Mouse (Mus musculus) neural tube, embryonic 15.5 days (tissue): ENCODE measurements around the gene Copg2. TPM values are rescaled to one million over a fixed set of nuclear protein-coding genes. Genes with fewer than 3 reads are reported as not detected.
A peak's percentile ranks its signal among the peaks of the same experiment; 100 is the strongest.

Source experiments
- ATAC-seq: fragments of 200-750 bp; cut with Nextera tagmentation; 2 replicates; pipeline ENCODE4 v1.8.0; 2017; ENCODE audit warnings: mild to moderate bottlenecking, moderate TSS enrichment, moderate library complexity; ENCODE audit not compliant: low FRiP score
- H3K27ac ChIP-seq: fragments of 300-500 bp; sonication (generic); replicated peaks from 2 replicates; pipeline ENCODE4 v1.5.1; 2015; ENCODE audit warnings: mild to moderate bottlenecking, inconsistent platforms
- H3K27me3 ChIP-seq: fragments of 300-500 bp; sonication (generic); replicated peaks from 2 replicates; pipeline ENCODE4 v1.6.1; 2015; ENCODE audit warnings: inconsistent platforms
- H3K36me3 ChIP-seq: fragments of 300-500 bp; sonication (generic); 2 replicates; pipeline ENCODE4 v1.6.1; 2015; ENCODE audit warnings: inconsistent platforms
- H3K4me1 ChIP-seq: fragments of 300-500 bp; sonication (generic); 2 replicates; pipeline ENCODE4 v1.6.1; 2015; ENCODE audit warnings: inconsistent platforms
- H3K4me2 ChIP-seq: fragments of 300-500 bp; sonication (generic); 2 replicates; pipeline ENCODE4 v1.6.1; 2015; ENCODE audit warnings: inconsistent platforms, mild to moderate bottlenecking, moderate library complexity
- H3K4me3 ChIP-seq: fragments of 300-500 bp; sonication (generic); replicated peaks from 2 replicates; pipeline ENCODE4 v1.5.1; 2015; ENCODE audit warnings: mild to moderate bottlenecking, inconsistent platforms
- H3K9ac ChIP-seq: fragments of 300-500 bp; sonication (generic); replicated peaks from 2 replicates; pipeline ENCODE4 v1.6.1; 2015; ENCODE audit warnings: mild to moderate bottlenecking, inconsistent platforms
- H3K9me3 ChIP-seq: fragments of 300-500 bp; sonication (generic); replicated peaks from 2 replicates; pipeline ENCODE4 v1.6.1; 2016; ENCODE audit warnings: inconsistent platforms
- WGBS: fragments of 180-500 bp; shearing (Covaris S2); methylation state at CpG from one replicate; pipeline ENCODE4 v1.1.7; 2015; ENCODE audit warnings: mixed read lengths; 5-methylcytosine and 5-hydroxymethylcytosine counted together
- polyA plus RNA-seq: library from polyadenylated mRNA; unstranded; fragments of >200 nt; fragmentation: Nextera tagmentation; extraction: Ambion mirVana; gene quantifications from 2 replicates; pipeline ENCODE4 v1.2.1, GENCODE M21; 2015

Copg2 gene
- polyA plus RNA-seq, 1 experiment from 2014 or later = 31.2 TPM

GRCm38 (mm10) chr6:30723331-30723730 lies 173.3 kb downstream of the Copg2 start, which contains the start of gene Mest:
TSS of gene Mest (plus strand) at chr6:30723547.
- H3K9ac ChIP-seq = no peak within 1 kb of the TSS
- H3K4me1 ChIP-seq = peaks cover 3% of the 10 kb centered on the region; the same call in 1 of the 2 replicates
- H3K36me3 ChIP-seq = no peaks in the 10 kb centered on the region
- H3K4me2 ChIP-seq = no peak within 1 kb of the TSS
- WGBS = 76% methylated on average over 7 of the region's 7 CpGs
- H3K9me3 ChIP-seq = no peaks in the 10 kb centered on the region
- no peak within 1 kb of the TSS; the same call in 1 of the 2 replicates for H3K27ac ChIP-seq
- no peak within 1 kb of the TSS for H3K4me3 ChIP-seq
- no peak for ATAC-seq
- H3K27me3 ChIP-seq = no peaks in the 10 kb centered on the region

- 63% methylated on average over 4 of the region's 4 CpGs for WGBS
- Histone ChIP-seq H3K27ac (no peak overlapping the region; the same call in 1 of the 2 replicates), H3K9ac (no peak overlapping the region), H3K4me1 (peaks cover 3% of the 10 kb centered on the region; the same call in 1 of the 2 replicates), H3K27me3 (no peaks in the 10 kb centered on the region), H3K36me3 (no peaks in the 10 kb centered on the region), H3K4me3 (no peak overlapping the region), H3K4me2 (no peak overlapping the region), H3K9me3 (no peaks in the 10 kb centered on the region)
- peak; percentile 65; the same call in 1 of the 2 replicates for ATAC-seq
Observed at GRCm38 (mm10) chr6:30722385-30723164, 174.0 kb downstream of the Copg2 start.

GRCm38 (mm10) chr6:30716796-30717195 lies 179.8 kb downstream of the Copg2 start:
- no peak overlapping the region for H3K27ac ChIP-seq
- 89% methylated on average over 7 of the region's 7 CpGs for WGBS
- H3K4me2 ChIP-seq = no peak overlapping the region
- no peak overlapping the region for H3K4me3 ChIP-seq
- H3K9me3 ChIP-seq = no peaks in the 10 kb centered on the region
- H3K4me1 ChIP-seq = peaks cover 2% of the 10 kb centered on the region; the same call in 1 of the 2 replicates
- H3K9ac ChIP-seq = no peak overlapping the region
- ATAC-seq = no peak
- no peaks in the 10 kb centered on the region for H3K27me3 ChIP-seq
- H3K36me3 ChIP-seq = no peaks in the 10 kb centered on the region

GRCm38 (mm10) chr6:30714891-30715471 lies 181.6 kb downstream of the Copg2 start:
- H3K27ac ChIP-seq = no peak overlapping the region
- no peak overlapping the region for H3K9ac ChIP-seq
- H3K4me3 ChIP-seq = no peak overlapping the region
- no peak for ATAC-seq
- H3K9me3 ChIP-seq = no peaks in the 10 kb centered on the region
- WGBS = 38% methylated on average over 5 of the region's 5 CpGs
- H3K4me1 ChIP-seq = peaks cover 10% of the 10 kb centered on the region
- no peaks in the 10 kb centered on the region for H3K27me3 ChIP-seq
- no peak overlapping the region for H3K4me2 ChIP-seq
- H3K36me3 ChIP-seq = no peaks in the 10 kb centered on the region

- H3K9me3 ChIP-seq = no peaks in the 10 kb centered on the region
- WGBS = 73% methylated on average over 11 of the region's 11 CpGs
Observed at GRCm38 (mm10) chr6:30713896-30714295, 182.7 kb downstream of the Copg2 start.

GRCm38 (mm10) chr6:30713455-30713854 lies 183.1 kb downstream of the Copg2 start:
- Histone ChIP-seq H3K9ac (no peak overlapping the region), H3K36me3 (no peaks in the 10 kb centered on the region), H3K27me3 (no peaks in the 10 kb centered on the region), H3K27ac (no peak overlapping the region), H3K4me1 (peaks cover 20% of the 10 kb centered on the region), H3K4me2 (no peak overlapping the region), H3K4me3 (no peak overlapping the region), H3K9me3 (no peaks in the 10 kb centered on the region)
- ATAC-seq = no peak
- 88% methylated on average over 6 of the region's 6 CpGs for WGBS

More at GRCm38 (mm10) chr6:30713896-30714295, 182.7 kb downstream of the Copg2 start:
- H3K4me2 ChIP-seq = no peak overlapping the region
- H3K36me3 ChIP-seq = no peaks in the 10 kb centered on the region
- H3K27me3 ChIP-seq = no peaks in the 10 kb centered on the region
- ATAC-seq = no peak
- H3K9ac ChIP-seq = no peak overlapping the region
- no peak overlapping the region for H3K4me3 ChIP-seq
- H3K4me1 ChIP-seq = peaks cover 19% of the 10 kb centered on the region
- H3K27ac ChIP-seq = no peak overlapping the region

- Histone ChIP-seq H3K27me3 (no peaks in the 10 kb centered on the region), H3K36me3 (no peaks in the 10 kb centered on the region), H3K9ac (no peak overlapping the region), H3K27ac (no peak overlapping the region), H3K4me3 (no peak overlapping the region), H3K4me1 (peaks cover 20% of the 10 kb centered on the region), H3K9me3 (no peaks in the 10 kb centered on the region), H3K4me2 (no peak overlapping the region)
- 55% methylated on average over 7 of the region's 7 CpGs for WGBS
- no peak for ATAC-seq
Observed at GRCm38 (mm10) chr6:30712484-30712883, 184.1 kb downstream of the Copg2 start.

GRCm38 (mm10) chr6:30711365-30711763 lies 185.2 kb downstream of the Copg2 start:
- H3K36me3 ChIP-seq = no peaks in the 10 kb centered on the region
- no peak overlapping the region for H3K4me3 ChIP-seq
- 62% methylated on average over 10 of the region's 10 CpGs for WGBS
- H3K9me3 ChIP-seq = no peaks in the 10 kb centered on the region
- H3K27ac ChIP-seq = no peak overlapping the region
- peaks cover 20% of the 10 kb centered on the region for H3K4me1 ChIP-seq
- no peak for ATAC-seq
- no peak overlapping the region for H3K4me2 ChIP-seq
- no peak overlapping the region for H3K9ac ChIP-seq
- H3K27me3 ChIP-seq = no peaks in the 10 kb centered on the region

- H3K27me3 ChIP-seq = no peaks in the 10 kb centered on the region
- no peak overlapping the region for H3K4me2 ChIP-seq
- peaks cover 20% of the 10 kb centered on the region for H3K4me1 ChIP-seq
- no peak overlapping the region for H3K9ac ChIP-seq
- 54% methylated on average over 25 of the region's 25 CpGs for WGBS
- H3K9me3 ChIP-seq = no peaks in the 10 kb centered on the region
- ATAC-seq = no peak
- no peaks in the 10 kb centered on the region for H3K36me3 ChIP-seq
- no peak overlapping the region for H3K27ac ChIP-seq
- H3K4me3 ChIP-seq = no peak overlapping the region
Observed at GRCm38 (mm10) chr6:30710371-30711364, 185.9 kb downstream of the Copg2 start.

- H3K27me3 ChIP-seq = no peaks in the 10 kb centered on the region
- H3K27ac ChIP-seq = no peak overlapping the region
- H3K36me3 ChIP-seq = no peaks in the 10 kb centered on the region
- ATAC-seq = no peak
- no peak overlapping the region for H3K4me2 ChIP-seq
- no peak overlapping the region for H3K4me3 ChIP-seq
- WGBS = 23% methylated on average over 6 of the region's 6 CpGs
- no peaks in the 10 kb centered on the region for H3K9me3 ChIP-seq
- no peak overlapping the region for H3K9ac ChIP-seq
- peaks cover 17% of the 10 kb centered on the region for H3K4me1 ChIP-seq
Observed at GRCm38 (mm10) chr6:30709115-30709514, 187.5 kb downstream of the Copg2 start.

- Histone ChIP-seq H3K9ac (no peak overlapping the region), H3K4me1 (peaks cover 3% of the 10 kb centered on the region), H3K27me3 (no peaks in the 10 kb centered on the region), H3K4me2 (no peak overlapping the region), H3K4me3 (no peak overlapping the region), H3K27ac (0 out of 2 replicates have a peak overlapping the region, but pooled peaks have one; percentile 18), H3K36me3 (no peaks in the 10 kb centered on the region), H3K9me3 (no peaks in the 10 kb centered on the region)
- no peak for ATAC-seq
- WGBS = 83% methylated on average over 9 of the region's 9 CpGs
Observed at GRCm38 (mm10) chr6:30703977-30704602, 192.5 kb downstream of the Copg2 start.
